Mouse (Mus musculus) embryonic stem cell, embryonic (primary cell): ENCODE data around the gene Rab5c.

ENCODE experiments used
- CTCF ChIA-PET, 4 experiments: fragments of 300-600 bp in 2 of 4; fragments of 350-600 bp in 2 of 4; sonication (Branson Sonifier 250); formaldehyde crosslinking; loops; one replicate each; lab custom pipeline; 2022; ENCODE audit warnings: inconsistent platforms in 2 of 4; lab: Charles Lee
- POLR2A ChIA-PET, 4 experiments: fragments of 300-600 bp in 2 of 4; fragments of 350-600 bp in 2 of 4; sonication (Branson Sonifier 250); formaldehyde crosslinking; loops; one replicate each; lab custom pipeline; 2022; ENCODE audit warnings: antibody characterized with exemption in 4 of 4, inconsistent platforms in 1 of 4; lab: Charles Lee

The Rab5c gene

GRCm38 (mm10) chr11:100719893-100720292, 18.1 kb downstream of the Rab5c start:
- ChIA-PET POLR2A (interaction anchor here (0.6 to 2.1 kb wide), 8 partner anchors 8 to 192 kb away, joined by 3 to 7 read pairs (median 4); partner anchors contain the start of genes Acly (in 2 of the 4) and Rab5c (in 1 of the 4)), CTCF (interaction anchor here in 1 of 4 experiments (1.2 kb wide), 1 partner anchor 97 kb away, joined by 4 read pairs; no protein-coding TSS in a partner anchor)

GRCm38 (mm10) chr11:100719312-100719711, 18.7 kb downstream of the Rab5c start:
- ChIA-PET CTCF (interaction anchor here in 1 of 4 experiments (0.7 to 1.2 kb wide), 2 partner anchors 96 to 131 kb away, joined by 3 to 4 read pairs; no protein-coding TSS in a partner anchor), POLR2A (interaction anchor here in 2 of 4 experiments (0.6 to 2.1 kb wide), 5 partner anchors 10 to 189 kb away, joined by 3 to 6 read pairs (median 4); no protein-coding TSS in a partner anchor)

- ChIA-PET CTCF (interaction anchor here in 1 of 4 experiments (0.7 to 1.2 kb wide), 2 partner anchors 96 to 131 kb away, joined by 3 to 4 read pairs; no protein-coding TSS in a partner anchor), POLR2A (interaction anchor here in 2 of 4 experiments (0.7 to 2.1 kb wide), 2 partner anchors 10 to 43 kb away, joined by 4 to 6 read pairs; no protein-coding TSS in a partner anchor)
These were observed 19.1 kb downstream of the Rab5c start for GRCm38 (mm10) chr11:100718866-100719265.

DNA sequence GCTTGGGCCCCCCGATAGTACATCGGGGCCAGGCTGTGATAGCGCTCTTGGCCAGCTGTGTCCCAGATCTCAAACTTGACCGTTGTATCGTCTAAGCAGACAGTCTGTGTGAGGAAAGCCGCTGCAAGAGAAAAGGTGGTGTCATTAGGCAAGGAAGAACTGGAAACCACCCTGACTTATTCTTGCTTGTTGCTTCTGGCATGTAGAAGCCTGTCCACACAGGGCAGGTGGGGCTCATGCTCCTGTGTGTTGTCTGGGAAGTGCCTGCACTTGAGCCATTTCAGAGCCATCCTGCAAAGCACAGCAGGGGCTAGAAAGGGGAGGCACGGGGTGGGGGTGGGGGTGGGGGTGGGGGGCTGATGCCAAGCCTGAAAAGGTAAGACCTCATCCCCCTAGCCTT, 19.6 kb downstream of the Rab5c start:
- ChIA-PET CTCF (no interaction called here), POLR2A (no interaction called here)

- ChIA-PET CTCF (interaction anchor here in 3 of 4 experiments (0.5 to 1.0 kb wide), 4 partner anchors 9 to 242 kb away, joined by 3 read pairs; no protein-coding TSS in a partner anchor), POLR2A (interaction anchor here in 3 of 4 experiments (1.0 to 5.8 kb wide), 6 partner anchors 9 to 219 kb away, joined by 3 to 54 read pairs (median 8); partner anchors contain the start of genes Dhx58 (in 1 of the 3) and Rab5c (in 1 of the 3))
These were observed 21.4 kb downstream of the Rab5c start for GRCm38 (mm10) chr11:100716649-100717048.

DNA sequence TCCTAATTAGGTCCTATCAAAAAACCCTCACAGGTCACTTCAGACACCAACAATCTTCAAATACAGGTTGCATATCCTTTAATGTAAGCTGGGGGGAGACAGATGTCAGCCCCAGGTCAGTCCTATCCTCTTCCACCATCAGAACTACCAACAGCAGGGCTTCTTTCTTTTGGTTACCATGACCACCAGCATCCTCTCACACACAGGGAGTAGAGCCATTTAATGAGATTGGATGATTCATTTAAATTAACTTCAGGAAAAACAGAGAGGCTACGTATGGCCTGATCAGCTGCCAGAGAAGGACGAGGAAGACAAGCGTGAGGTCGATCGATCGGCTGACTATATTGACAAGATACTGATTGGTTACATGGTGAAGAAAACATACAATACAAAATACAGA, 23.1 kb downstream of the Rab5c start:
- ChIA-PET CTCF (interaction anchor here (0.5 to 3.0 kb wide), 44 partner anchors 9 to 1569 kb away, joined by 3 to 25 read pairs (median 4); partner anchors contain the start of genes Rab5c (in 3 of the 4), Acly (in 1 of the 4), Kcnh4 (in 1 of the 4) and Psmc3ip (in 1 of the 4)), POLR2A (interaction anchor here (0.6 to 5.8 kb wide), 42 partner anchors 10 to 395 kb away, joined by 3 to 54 read pairs (median 4); partner anchors contain the start of genes Nkiras2 (in 3 of the 4), Acly (in 2 of the 4), Dnajc7 (in 2 of the 4) and Rab5c (in 2 of the 4))

- POLR2A ChIA-PET = interaction anchor here (0.6 to 5.8 kb wide), 50 partner anchors 9 to 395 kb away, joined by 3 to 54 read pairs (median 4); partner anchors contain the start of genes Nkiras2 (in 3 of the 4), Rab5c (in 3 of the 4), Stat3 (in 3 of the 4) and Acly (in 2 of the 4)
These were observed 23.5 kb downstream of the Rab5c start for GRCm38 (mm10) chr11:100714534-100714915.

DNA sequence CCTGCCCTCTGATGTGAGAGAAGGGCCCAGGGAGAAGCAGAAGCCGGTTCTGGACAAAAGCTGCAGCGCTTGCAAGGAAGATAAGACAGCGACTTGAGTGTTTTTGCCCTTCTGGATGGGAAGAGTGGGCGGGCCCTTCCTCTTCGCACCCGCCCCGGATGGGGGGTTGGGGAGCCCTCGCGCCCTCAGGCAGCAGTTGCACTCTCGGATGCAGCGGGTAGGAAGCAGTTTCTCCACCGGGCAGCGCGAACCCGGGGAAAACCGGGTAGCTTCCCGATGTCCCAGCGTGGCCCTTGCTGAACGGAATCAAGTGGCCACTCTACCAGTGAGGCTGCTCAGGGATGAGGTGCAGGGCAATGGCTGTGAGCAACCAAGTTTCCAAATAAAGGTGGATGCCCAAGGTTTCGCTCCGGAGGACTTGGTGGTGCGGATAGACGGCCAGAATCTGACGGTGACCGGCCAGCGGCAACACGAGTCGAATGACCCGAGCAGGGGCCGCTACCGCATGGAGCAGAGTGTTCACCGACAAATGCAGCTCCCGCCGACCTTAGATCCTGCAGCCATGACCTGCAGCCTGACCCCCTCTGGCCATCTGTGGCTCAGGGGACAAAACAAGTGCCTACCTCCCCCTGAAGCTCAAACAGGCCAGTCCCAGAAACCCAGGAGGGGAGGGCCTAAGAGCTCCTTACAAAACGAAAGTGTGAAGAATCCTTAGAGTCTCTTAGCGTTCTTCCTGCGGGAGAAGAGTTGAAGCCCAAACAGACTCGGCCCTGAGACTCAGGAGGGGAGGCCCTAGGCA, 24.1 kb downstream of the Rab5c start, which contains the start of gene Hspb9:
TSS of gene Hspb9 (plus strand) at position 116 of the 799 bp plus-strand sequence.
- POLR2A ChIA-PET = interaction anchor here in 3 of 4 experiments (0.6 to 5.8 kb wide), 55 partner anchors 7 to 394 kb away, joined by 3 to 54 read pairs (median 4); partner anchors contain the start of genes Rab5c (in 3 of the 3), Stat3 (in 3 of the 3), Acly (in 2 of the 3) and Dnajc7 (in 2 of the 3)
- CTCF ChIA-PET = interaction anchor here (0.6 to 3.0 kb wide), 48 partner anchors 8 to 471 kb away, joined by 3 to 25 read pairs (median 4); partner anchors contain the start of genes Rab5c (in 3 of the 4), Kcnh4 (in 2 of the 4), Acly (in 1 of the 4) and Ghdc (in 1 of the 4)

More at GRCm38 (mm10) chr11:100714534-100714915, 23.5 kb downstream of the Rab5c start:
- CTCF ChIA-PET = interaction anchor here (0.5 to 3.0 kb wide), 49 partner anchors 10 to 1569 kb away, joined by 3 to 25 read pairs (median 4); partner anchors contain the start of genes Rab5c (in 3 of the 4), Kcnh4 (in 2 of the 4), Acly (in 1 of the 4) and Ghdc (in 1 of the 4)

DNA sequence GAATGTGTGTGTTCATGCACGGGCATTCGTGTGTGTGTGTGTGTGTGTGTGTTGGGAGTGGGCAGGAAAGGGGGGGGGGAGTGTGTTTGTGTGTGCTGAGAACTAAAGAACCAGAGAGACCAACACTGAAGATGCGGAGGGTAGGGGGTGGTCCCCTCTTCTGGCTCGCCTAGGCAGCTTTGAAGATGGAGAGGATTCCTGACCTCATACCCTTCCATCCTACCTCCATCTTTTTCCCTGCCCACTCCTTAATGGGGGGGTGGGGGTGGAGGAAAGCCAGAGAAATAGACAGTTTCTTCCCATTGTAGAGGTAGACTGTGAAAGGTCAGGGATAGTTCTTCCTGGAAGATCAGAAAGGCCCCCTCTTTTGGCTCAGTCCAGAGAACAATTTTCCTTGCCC, 24.8 kb downstream of the Rab5c start:
- POLR2A ChIA-PET = interaction anchor here (0.6 to 5.8 kb wide), 31 partner anchors 8 to 393 kb away, joined by 3 to 54 read pairs (median 8); partner anchors contain the start of genes Acly (in 2 of the 4), Dnajc7 (in 2 of the 4), Nkiras2 (in 2 of the 4) and Rab5c (in 2 of the 4)

GRCm38 (mm10) chr11:100711783-100712615, 26.0 kb downstream of the Rab5c start, which contains the start of gene Kat2a:
Gene Kat2a (minus strand): TSS chr11:100712465.
- ChIA-PET CTCF (interaction anchor here (0.5 to 2.3 kb wide), 30 partner anchors 9 to 437 kb away, joined by 3 to 9 read pairs (median 4); partner anchors contain the start of genes Dnajc7 (in 1 of the 4) and Rab5c (in 1 of the 4)), POLR2A (interaction anchor here (0.6 to 5.8 kb wide), 54 partner anchors 8 to 1473 kb away, joined by 3 to 54 read pairs (median 4); partner anchors contain the start of genes Rab5c (in 4 of the 4), Acly (in 2 of the 4), Dhx58 (in 2 of the 4) and Cavin1 (in 1 of the 4))

More for the DNA sequence above, 24.8 kb downstream of the Rab5c start:
- CTCF ChIA-PET = interaction anchor here in 2 of 4 experiments (0.6 to 3.0 kb wide), 9 partner anchors 11 to 270 kb away, joined by 3 to 25 read pairs (median 14); partner anchors contain the start of genes Rab5c (in 2 of the 2) and Kcnh4 (in 1 of the 2)

GRCm38 (mm10) chr11:100710977-100711376, 27.0 kb downstream of the Rab5c start:
- ChIA-PET CTCF (interaction anchor here in 3 of 4 experiments (0.5 to 2.3 kb wide), 12 partner anchors 8 to 537 kb away, joined by 3 to 10 read pairs (median 4); partner anchors contain the start of gene Rab5c (in 1 of the 3)), POLR2A (interaction anchor here (0.8 to 4.5 kb wide), 28 partner anchors 8 to 389 kb away, joined by 3 to 29 read pairs (median 5); partner anchors contain the start of genes Rab5c (in 3 of the 4), Acly (in 2 of the 4), Cavin1 (in 1 of the 4) and Dhx58 (in 1 of the 4))

- POLR2A ChIA-PET = interaction anchor here in 3 of 4 experiments (1.5 to 3.1 kb wide), 6 partner anchors 8 to 229 kb away, joined by 4 to 26 read pairs (median 9); partner anchors contain the start of genes Rab5c (in 3 of the 3) and Stat3 (in 1 of the 3)
- CTCF ChIA-PET = interaction anchor here (0.5 to 2.3 kb wide), 7 partner anchors 28 to 538 kb away, joined by 3 to 10 read pairs (median 4); no protein-coding TSS in a partner anchor
These were observed 27.5 kb downstream of the Rab5c start for GRCm38 (mm10) chr11:100710528-100710927.

DNA sequence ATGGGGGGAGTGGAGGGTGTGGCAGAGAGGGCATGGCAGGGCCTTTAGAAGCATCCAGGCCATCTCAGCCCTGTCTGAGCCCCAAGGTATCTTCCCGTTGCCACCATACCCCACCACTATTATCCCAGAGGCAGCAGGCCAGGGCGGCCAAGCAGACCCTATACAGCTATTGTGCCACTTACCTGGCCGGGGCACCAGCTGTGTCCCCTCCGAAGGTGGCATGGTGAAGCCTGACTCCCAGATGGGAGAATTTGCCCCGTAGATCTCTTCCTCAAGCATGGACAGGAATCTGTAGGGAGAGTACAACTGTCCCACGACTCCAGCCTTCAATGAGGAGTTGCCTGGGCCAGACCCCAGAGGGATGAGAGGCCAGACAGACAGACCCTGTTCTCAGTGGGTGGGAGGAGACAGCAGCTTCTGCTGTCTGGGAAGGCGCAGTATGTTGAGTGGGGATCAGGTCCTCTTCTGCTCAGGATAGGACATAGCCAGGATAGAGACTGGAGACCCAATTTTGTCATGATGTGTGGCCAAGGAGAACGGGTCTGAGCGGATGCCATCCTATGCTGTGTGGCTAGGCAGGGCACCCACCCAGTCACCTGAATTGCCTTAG, 28.7 kb downstream of the Rab5c start:
- POLR2A ChIA-PET = interaction anchor here in 1 of 4 experiments (0.6 kb wide), 1 partner anchor 152 kb away, joined by 6 read pairs; no protein-coding TSS in a partner anchor
- CTCF ChIA-PET = no interaction called here

DNA sequence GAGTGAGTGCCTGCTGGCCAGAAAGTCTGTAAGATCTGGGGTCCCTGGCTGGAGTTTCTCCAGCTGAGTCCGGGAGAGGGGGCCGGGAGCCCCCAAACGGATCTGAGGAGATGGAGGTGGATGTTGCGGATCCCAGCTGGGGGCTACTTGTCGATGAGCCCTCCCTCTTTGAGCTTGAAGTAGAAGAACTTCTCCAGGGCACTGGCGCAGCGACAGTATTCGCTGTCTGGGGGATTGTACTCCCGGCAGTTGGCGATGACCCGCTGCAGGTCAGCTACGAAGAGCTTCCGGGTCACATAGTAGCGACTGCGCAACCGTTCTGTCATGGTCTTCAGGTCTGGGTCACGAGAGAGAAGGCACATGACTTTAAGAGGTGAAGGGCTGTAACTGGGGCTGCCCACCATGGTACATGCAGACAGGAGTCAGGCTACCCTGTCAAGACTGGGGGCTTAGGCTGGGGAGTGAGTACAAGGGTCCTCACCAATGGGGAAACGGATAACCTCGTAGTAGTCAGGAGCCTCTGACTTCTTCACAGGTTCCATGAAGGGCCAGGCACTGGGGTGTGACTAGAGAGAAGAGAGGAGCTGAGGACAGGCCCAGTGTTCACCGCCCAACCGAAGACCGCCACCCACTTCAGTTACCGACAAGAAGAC, 32.8 kb downstream of the Rab5c start:
- CTCF ChIA-PET = interaction anchor here in 3 of 4 experiments (0.6 to 3.0 kb wide), 7 partner anchors 10 to 376 kb away, joined by 3 to 8 read pairs (median 3); no protein-coding TSS in a partner anchor
- POLR2A ChIA-PET = interaction anchor here in 2 of 4 experiments (0.6 to 1.7 kb wide), 8 partner anchors 9 to 178 kb away, joined by 3 to 8 read pairs (median 3); partner anchors contain the start of genes Acly (in 1 of the 2), Dnajc7 (in 1 of the 2) and Hspb9 (in 1 of the 2)
